Mouse (Mus musculus): ENCODE data around the gene Mre11a. TPM values are rescaled to one million over a fixed set of nuclear protein-coding genes. Genes with fewer than 3 reads are reported as not detected.
"Not testable (repeated sequence)": the region's sequence is repeated elsewhere in the genome, so short reads cannot be mapped to it uniquely, and the experiment has no call there.

Mre11a gene
- total RNA-seq, 2 experiments from 2014 or later, result 8.1 to 8.9 TPM

GRCm38 (mm10) chr9:14863126-14863525 lies 78.7 kb downstream of the Mre11a start:
- DNase-seq, result no peak
- intact Hi-C loops (cut with DNase I), result loop anchor here (10.0 kb wide), 2 partner anchors 302 to 352 kb away; no protein-coding TSS in a partner anchor

GRCm38 (mm10) chr9:14864726-14865125 lies 80.3 kb downstream of the Mre11a start:
- DNase-seq, result no peak
- intact Hi-C loops (cut with DNase I), result loop anchor here (10.0 kb wide), 2 partner anchors 300 to 350 kb away; no protein-coding TSS in a partner anchor

- intact Hi-C loops (cut with DNase I), result loop anchor here (2.0 to 10.0 kb wide), 3 partner anchors 148 to 348 kb away; no protein-coding TSS in a partner anchor
- DNase-seq, result peak; percentile 52 to 64
Measured at GRCm38 (mm10) chr9:14866957-14867356, 82.5 kb downstream of the Mre11a start.

GRCm38 (mm10) chr9:14868326-14868725 lies 83.9 kb downstream of the Mre11a start:
- intact Hi-C loops (cut with DNase I), result loop anchor here (10.0 kb wide), 2 partner anchors 296 to 346 kb away; no protein-coding TSS in a partner anchor
- no peak for DNase-seq

GRCm38 (mm10) chr9:14870377-14870776 lies 85.9 kb downstream of the Mre11a start:
- intact Hi-C loops (cut with DNase I), result no loop called here
- DNase-seq, result no peak

- no peak for DNase-seq
- intact Hi-C loops (cut with DNase I), result no loop called here
Measured at GRCm38 (mm10) chr9:14870802-14871201, 86.3 kb downstream of the Mre11a start.

- intact Hi-C loops (cut with DNase I), result no loop called here
- DNase-seq, result no peak
Measured at GRCm38 (mm10) chr9:14871536-14871935, 87.1 kb downstream of the Mre11a start.

- intact Hi-C loops (cut with DNase I), result no loop called here
- no peak for DNase-seq
Measured at GRCm38 (mm10) chr9:14872181-14872930, 87.9 kb downstream of the Mre11a start.

GRCm38 (mm10) chr9:14875743-14876507 lies 91.5 kb downstream of the Mre11a start:
- no peak for DNase-seq

GRCm38 (mm10) chr9:14876566-14876965 lies 92.1 kb downstream of the Mre11a start:
- DNase-seq; intact Hi-C loops (cut with DNase I): not testable (repeated sequence)

More at GRCm38 (mm10) chr9:14875743-14876507, 91.5 kb downstream of the Mre11a start:
- intact Hi-C loops (cut with DNase I), result no loop called here

- DNase-seq, result peak in 1 of 2 experiments; percentile 21
- intact Hi-C loops (cut with DNase I), result no loop called here
Measured at GRCm38 (mm10) chr9:14884641-14885040, 100.2 kb downstream of the Mre11a start.

- intact Hi-C loops (cut with DNase I), result no loop called here
- DNase-seq, result no peak
Measured at GRCm38 (mm10) chr9:14885151-14885550, 100.7 kb downstream of the Mre11a start.

- intact Hi-C loops (cut with DNase I), result no loop called here
- DNase-seq, result no peak
Measured at GRCm38 (mm10) chr9:14885954-14886353, 101.5 kb downstream of the Mre11a start.

Other genes starting within 250 kb of the Mre11a start
- 10 to 100 TPM; 54.1 to 55.8 TPM for gene Amotl1, start 139.6 kb upstream of the Mre11a start, total RNA-seq (2021)
- not detected for gene Piwil4, start 43.9 kb upstream of the Mre11a start, total RNA-seq (2021)
- gene Fut4, start 32.3 kb upstream of the Mre11a start, total RNA-seq (2021), result under 1 TPM; 0.68 to 0.69 TPM
- gene 1700012B09Rik, start 13.6 kb upstream of the Mre11a start, total RNA-seq (2021), result not detected
- 1 to 10 TPM; 8.0 to 8.1 TPM for gene Ankrd49, start 202 bp downstream of the Mre11a start, total RNA-seq (2021)
- under 1 TPM in 1 of 2 experiments, not detected in 1; 0.07 TPM for gene Gpr83, start 75.6 kb downstream of the Mre11a start, total RNA-seq (2021)
- gene Izumo1r, start 119.3 kb downstream of the Mre11a start, total RNA-seq (2021), result under 1 TPM in 1 of 2 experiments, not detected in 1; 0.39 TPM

All from heart, postnatal 14 days (tissue).